Mouse (Mus musculus) heart, postnatal 0 days (tissue): Measurements from ENCODE around the gene Rgma.

ENCODE experiments used
- CTCF ChIP-seq: IDR thresholded peaks from 2 replicates; pipeline ENCODE4 v1.5.1; 2016; ENCODE audit warnings: antibody characterized with exemption, control low read depth, low read depth
- EP300 ChIP-seq: IDR thresholded peaks from 2 replicates; pipeline ENCODE4 v1.6.1; 2016; ENCODE audit warnings: antibody characterized with exemption, low read depth

DNA sequence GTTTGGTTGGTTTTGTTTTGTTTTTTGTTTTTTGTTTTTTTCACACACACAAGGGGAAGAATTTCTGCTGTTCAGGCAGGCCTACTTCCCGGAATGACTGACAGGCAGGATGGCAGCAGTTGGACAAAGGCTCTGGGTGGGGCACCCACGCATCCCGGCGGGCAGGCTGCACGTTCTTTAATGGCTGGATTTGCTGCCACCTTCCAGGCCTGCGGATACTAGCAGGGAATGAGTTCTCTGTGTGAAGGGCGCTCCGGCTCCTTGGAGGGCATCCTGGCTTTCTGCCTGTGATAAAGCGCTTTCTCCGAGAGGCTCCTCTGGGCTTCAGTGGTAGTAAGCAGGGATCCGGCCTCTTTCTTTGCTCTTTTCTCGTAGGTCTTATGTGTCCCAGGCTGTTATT is 2.0 kb downstream of the Rgma start:
- TF ChIP-seq CTCF (no peak), EP300 (no peak)
